Mouse (Mus musculus): ENCODE measurements around the gene Kat2a. TPM values are rescaled to one million over a fixed set of nuclear protein-coding genes. Genes with fewer than 3 reads are reported as not detected.

Kat2a gene
- polyA plus RNA-seq, 1 experiment from 2014 or later, result 50.6 TPM

- Histone ChIP-seq H3K27me3 (replicated peaks; ENCODE audit: control insufficient read depth, insufficient read depth, low read length) (no peaks in the 10 kb centered on the region), H3K27ac (replicated peaks; ENCODE audit: low read depth, low read length) (no peak overlapping the region), H3K4me3 (ENCODE audit: low read depth, low read length) (no peak overlapping the region), H3K4me1 (ENCODE audit: control insufficient read depth, insufficient read depth, low read length) (peaks cover 5% of the 10 kb centered on the region; the same call in 1 of the 2 replicates), H3K36me3 (ENCODE audit: control insufficient read depth, insufficient read depth, low read length) (peaks cover 6% of the 10 kb centered on the region; the same call in 1 of the 2 replicates), H3K9ac (ENCODE audit: low read depth, low read length) (no peak overlapping the region), H3K4me2 (ENCODE audit: low read depth, low read length) (no peak overlapping the region), H3K9me3 (ENCODE audit: control insufficient read depth, low read length) (no peaks in the 10 kb centered on the region)
- 77% methylated on average over 4 of the region's 4 CpGs for WGBS
- ATAC-seq (ENCODE audit: low read depth) (no peak), DNase-seq (ENCODE audit: low spot score) (no peak)
Observed at GRCm38 (mm10) chr11:100729976-100730375, 17.7 kb upstream of the Kat2a start.

GRCm38 (mm10) chr11:100728601-100729000 is 16.3 kb upstream of the Kat2a start:
- WGBS, result 84% methylated on average over 6 of the region's 6 CpGs
- H3K4me2 ChIP-seq (ENCODE audit: low read depth, low read length), result no peak overlapping the region
- no peak overlapping the region for H3K9ac ChIP-seq (ENCODE audit: low read depth, low read length)
- H3K27me3 ChIP-seq (replicated peaks; ENCODE audit: control insufficient read depth, insufficient read depth, low read length), result no peaks in the 10 kb centered on the region
- ATAC-seq (ENCODE audit: low read depth) (no peak), DNase-seq (ENCODE audit: low spot score) (no peak)
- H3K9me3 ChIP-seq (ENCODE audit: control insufficient read depth, low read length), result no peaks in the 10 kb centered on the region
- peaks cover 7% of the 10 kb centered on the region; the same call in 1 of the 2 replicates for H3K4me1 ChIP-seq (ENCODE audit: control insufficient read depth, insufficient read depth, low read length)
- peaks cover 3% of the 10 kb centered on the region; the same call in 1 of the 2 replicates for H3K36me3 ChIP-seq (ENCODE audit: control insufficient read depth, insufficient read depth, low read length)
- H3K4me3 ChIP-seq (ENCODE audit: low read depth, low read length), result no peak overlapping the region
- no peak overlapping the region for H3K27ac ChIP-seq (replicated peaks; ENCODE audit: low read depth, low read length)

- peaks cover 7% of the 10 kb centered on the region; the same call in 1 of the 2 replicates for H3K4me1 ChIP-seq (ENCODE audit: control insufficient read depth, insufficient read depth, low read length)
- H3K9me3 ChIP-seq (ENCODE audit: control insufficient read depth, low read length), result no peaks in the 10 kb centered on the region
- H3K4me3 ChIP-seq (ENCODE audit: low read depth, low read length), result no peak overlapping the region
- WGBS, result 77% methylated on average over 3 of the region's 3 CpGs
- no peak for DNase-seq (ENCODE audit: low spot score)
- H3K27ac ChIP-seq (replicated peaks; ENCODE audit: low read depth, low read length), result no peak overlapping the region
- H3K9ac ChIP-seq (ENCODE audit: low read depth, low read length), result no peak overlapping the region
- H3K4me2 ChIP-seq (ENCODE audit: low read depth, low read length), result no peak overlapping the region
- no peaks in the 10 kb centered on the region for H3K27me3 ChIP-seq (replicated peaks; ENCODE audit: control insufficient read depth, insufficient read depth, low read length)
- H3K36me3 ChIP-seq (ENCODE audit: control insufficient read depth, insufficient read depth, low read length), result 0 out of 2 replicates have a peak, but pooled peaks cover 3% of the 10 kb centered on the region
- no peak for ATAC-seq (ENCODE audit: low read depth)
Observed at GRCm38 (mm10) chr11:100727201-100727600, 14.9 kb upstream of the Kat2a start.

GRCm38 (mm10) chr11:100724919-100725512 is 12.8 kb upstream of the Kat2a start:
- 31% methylated on average over 5 of the region's 5 CpGs for WGBS
- Histone ChIP-seq H3K27me3 (replicated peaks; ENCODE audit: control insufficient read depth, insufficient read depth, low read length) (no peaks in the 10 kb centered on the region), H3K9ac (ENCODE audit: low read depth, low read length) (no peak overlapping the region), H3K36me3 (ENCODE audit: control insufficient read depth, insufficient read depth, low read length) (no peaks in the 10 kb centered on the region), H3K9me3 (ENCODE audit: control insufficient read depth, low read length) (no peaks in the 10 kb centered on the region), H3K4me1 (ENCODE audit: control insufficient read depth, insufficient read depth, low read length) (peaks cover 7% of the 10 kb centered on the region; the same call in 1 of the 2 replicates), H3K4me3 (ENCODE audit: low read depth, low read length) (no peak overlapping the region), H3K4me2 (ENCODE audit: low read depth, low read length) (no peak overlapping the region), H3K27ac (replicated peaks; ENCODE audit: low read depth, low read length) (peak overlapping the region; percentile 21; the same call in 1 of the 2 replicates)
- DNase-seq (ENCODE audit: low spot score) (no peak), ATAC-seq (ENCODE audit: low read depth) (no peak)

GRCm38 (mm10) chr11:100722493-100723028 is 10.3 kb upstream of the Kat2a start:
- Histone ChIP-seq H3K4me2 (ENCODE audit: low read depth, low read length) (no peak overlapping the region), H3K27ac (replicated peaks; ENCODE audit: low read depth, low read length) (no peak overlapping the region), H3K9ac (ENCODE audit: low read depth, low read length) (no peak overlapping the region), H3K9me3 (ENCODE audit: control insufficient read depth, low read length) (no peaks in the 10 kb centered on the region), H3K36me3 (ENCODE audit: control insufficient read depth, insufficient read depth, low read length) (peaks cover 23% of the 10 kb centered on the region), H3K4me3 (ENCODE audit: low read depth, low read length) (no peak overlapping the region), H3K27me3 (replicated peaks; ENCODE audit: control insufficient read depth, insufficient read depth, low read length) (no peaks in the 10 kb centered on the region), H3K4me1 (ENCODE audit: control insufficient read depth, insufficient read depth, low read length) (peaks cover 7% of the 10 kb centered on the region; the same call in 1 of the 2 replicates)
- ATAC-seq (ENCODE audit: low read depth) (no peak), DNase-seq (ENCODE audit: low spot score) (no peak)
- WGBS, result 55% methylated on average over 2 of the region's 2 CpGs

GRCm38 (mm10) chr11:100721776-100722492 is 9.7 kb upstream of the Kat2a start:
- peaks cover 7% of the 10 kb centered on the region; the same call in 1 of the 2 replicates for H3K4me1 ChIP-seq (ENCODE audit: control insufficient read depth, insufficient read depth, low read length)
- ATAC-seq (ENCODE audit: low read depth), result no peak
- 0 out of 2 replicates have a peak overlapping the region, but pooled peaks have one; percentile 18 for H3K27ac ChIP-seq (replicated peaks; ENCODE audit: low read depth, low read length)
- peaks cover 29% of the 10 kb centered on the region for H3K36me3 ChIP-seq (ENCODE audit: control insufficient read depth, insufficient read depth, low read length)
- H3K9me3 ChIP-seq (ENCODE audit: control insufficient read depth, low read length), result no peaks in the 10 kb centered on the region
- H3K9ac ChIP-seq (ENCODE audit: low read depth, low read length), result no peak overlapping the region
- DNase-seq (ENCODE audit: low spot score), result no peak
- WGBS, result 65% methylated on average over 8 of the region's 8 CpGs
- no peak overlapping the region for H3K4me3 ChIP-seq (ENCODE audit: low read depth, low read length)
- H3K27me3 ChIP-seq (replicated peaks; ENCODE audit: control insufficient read depth, insufficient read depth, low read length), result no peaks in the 10 kb centered on the region
- H3K4me2 ChIP-seq (ENCODE audit: low read depth, low read length), result no peak overlapping the region

- DNase-seq (ENCODE audit: low spot score) (no peak), ATAC-seq (ENCODE audit: low read depth) (no peak)
- no peak overlapping the region for H3K9ac ChIP-seq (ENCODE audit: low read depth, low read length)
- 66% methylated on average over 4 of the region's 4 CpGs for WGBS
- H3K27ac ChIP-seq (replicated peaks; ENCODE audit: low read depth, low read length), result peak overlapping the region; percentile 44; the same call in 1 of the 2 replicates
- H3K4me3 ChIP-seq (ENCODE audit: low read depth, low read length), result no peak overlapping the region
- peaks cover 36% of the 10 kb centered on the region for H3K36me3 ChIP-seq (ENCODE audit: control insufficient read depth, insufficient read depth, low read length)
- H3K27me3 ChIP-seq (replicated peaks; ENCODE audit: control insufficient read depth, insufficient read depth, low read length), result no peaks in the 10 kb centered on the region
- no peak overlapping the region for H3K4me2 ChIP-seq (ENCODE audit: low read depth, low read length)
- peaks cover 7% of the 10 kb centered on the region; the same call in 1 of the 2 replicates for H3K4me1 ChIP-seq (ENCODE audit: control insufficient read depth, insufficient read depth, low read length)
- no peaks in the 10 kb centered on the region for H3K9me3 ChIP-seq (ENCODE audit: control insufficient read depth, low read length)
Observed at GRCm38 (mm10) chr11:100721254-100721653, 9.0 kb upstream of the Kat2a start.

GRCm38 (mm10) chr11:100720345-100720744 is 8.1 kb upstream of the Kat2a start:
- no peaks in the 10 kb centered on the region for H3K9me3 ChIP-seq (ENCODE audit: control insufficient read depth, low read length)
- H3K27ac ChIP-seq (replicated peaks; ENCODE audit: low read depth, low read length), result no peak overlapping the region
- H3K27me3 ChIP-seq (replicated peaks; ENCODE audit: control insufficient read depth, insufficient read depth, low read length), result no peaks in the 10 kb centered on the region
- H3K36me3 ChIP-seq (ENCODE audit: control insufficient read depth, insufficient read depth, low read length), result peaks cover 45% of the 10 kb centered on the region
- peaks cover 6% of the 10 kb centered on the region; the same call in 1 of the 2 replicates for H3K4me1 ChIP-seq (ENCODE audit: control insufficient read depth, insufficient read depth, low read length)
- H3K9ac ChIP-seq (ENCODE audit: low read depth, low read length), result no peak overlapping the region
- ATAC-seq (ENCODE audit: low read depth) (no peak), DNase-seq (ENCODE audit: low spot score) (no peak)
- 68% methylated on average over 5 of the region's 5 CpGs for WGBS
- H3K4me2 ChIP-seq (ENCODE audit: low read depth, low read length), result no peak overlapping the region
- no peak overlapping the region for H3K4me3 ChIP-seq (ENCODE audit: low read depth, low read length)

All from embryonic facial prominence, embryonic 14.5 days (tissue).